Mouse (Mus musculus): ENCODE data around the gene Rxra. TPM values are rescaled to one million over a fixed set of nuclear protein-coding genes. Genes with fewer than 3 reads are reported as not detected.
A peak's percentile ranks its signal among the peaks of the same experiment; 100 is the strongest.

Rxra gene
- polyA plus RNA-seq, 1 experiment: 17.5 TPM

- H3K27me3 ChIP-seq (ENCODE audit: control insufficient read depth, insufficient read depth, low read length): no peaks in the 10 kb centered on the region
These were observed 15.0 kb downstream of the Rxra start for GRCm38 (mm10) chr2:27691139-27691720.

GRCm38 (mm10) chr2:27692608-27693007 lies 16.4 kb downstream of the Rxra start:
- 90% methylated on average over 3 of the region's 3 CpGs for WGBS
- Histone ChIP-seq H3K27me3 (ENCODE audit: control insufficient read depth, insufficient read depth, low read length) (no peaks in the 10 kb centered on the region), H3K27ac (ENCODE audit: insufficient read depth, low read length) (no peak overlapping the region), H3K4me1 (ENCODE audit: control insufficient read depth, insufficient read depth, low read length) (peaks cover 9% of the 10 kb centered on the region; the same call in 1 of the 2 replicates), H3K4me3 (replicated peaks; ENCODE audit: insufficient read depth, low read depth, low read length) (no peak overlapping the region)
- TF ChIP-seq POLR2A (IDR thresholded peaks at IDR 0.05; ENCODE audit: borderline replicate concordance, insufficient read depth, low read length): no peak
- TF ChIP-seq CTCF (IDR thresholded peaks at IDR 0.05; ENCODE audit: borderline replicate concordance, insufficient read depth, low read depth, low read length): no peak
- no peak for DNase-seq

More at GRCm38 (mm10) chr2:27691139-27691720, 15.0 kb downstream of the Rxra start:
- H3K4me1 ChIP-seq (ENCODE audit: control insufficient read depth, insufficient read depth, low read length): peaks cover 9% of the 10 kb centered on the region
- H3K4me3 ChIP-seq (replicated peaks; ENCODE audit: insufficient read depth, low read depth, low read length): no peak overlapping the region
- no peak for TF ChIP-seq CTCF (IDR thresholded peaks at IDR 0.05; ENCODE audit: borderline replicate concordance, insufficient read depth, low read depth, low read length)
- no peak for TF ChIP-seq POLR2A (IDR thresholded peaks at IDR 0.05; ENCODE audit: borderline replicate concordance, insufficient read depth, low read length)
- no peak overlapping the region for H3K27ac ChIP-seq (ENCODE audit: insufficient read depth, low read length)
- DNase-seq: no peak
- WGBS: 81% methylated on average over 14 of the region's 14 CpGs

GRCm38 (mm10) chr2:27693684-27694083 lies 17.4 kb downstream of the Rxra start:
- H3K4me3 ChIP-seq (replicated peaks; ENCODE audit: insufficient read depth, low read depth, low read length): no peak overlapping the region
- H3K4me1 ChIP-seq (ENCODE audit: control insufficient read depth, insufficient read depth, low read length): peaks cover 7% of the 10 kb centered on the region; the same call in 1 of the 2 replicates
- TF ChIP-seq CTCF (IDR thresholded peaks at IDR 0.05; ENCODE audit: borderline replicate concordance, insufficient read depth, low read depth, low read length) (no peak), POLR2A (IDR thresholded peaks at IDR 0.05; ENCODE audit: borderline replicate concordance, insufficient read depth, low read length) (no peak)
- DNase-seq: no peak
- no peak overlapping the region for H3K27ac ChIP-seq (ENCODE audit: insufficient read depth, low read length)
- H3K27me3 ChIP-seq (ENCODE audit: control insufficient read depth, insufficient read depth, low read length): no peaks in the 10 kb centered on the region
- 97% methylated on average over 6 of the region's 6 CpGs for WGBS

GRCm38 (mm10) chr2:27699574-27699973 lies 23.3 kb downstream of the Rxra start:
- no peak overlapping the region for H3K4me3 ChIP-seq (replicated peaks; ENCODE audit: insufficient read depth, low read depth, low read length)
- H3K27me3 ChIP-seq (ENCODE audit: control insufficient read depth, insufficient read depth, low read length): no peaks in the 10 kb centered on the region
- 3% methylated on average over 7 of the region's 7 CpGs for WGBS
- peak; percentile 79 to 85 for DNase-seq
- H3K27ac ChIP-seq (ENCODE audit: insufficient read depth, low read length): no peak overlapping the region
- peaks cover 19% of the 10 kb centered on the region for H3K4me1 ChIP-seq (ENCODE audit: control insufficient read depth, insufficient read depth, low read length)
- TF ChIP-seq CTCF (IDR thresholded peaks at IDR 0.05; ENCODE audit: borderline replicate concordance, insufficient read depth, low read depth, low read length) (no peak; the same call in 1 of the 2 replicates), POLR2A (IDR thresholded peaks at IDR 0.05; ENCODE audit: borderline replicate concordance, insufficient read depth, low read length) (no peak)

GRCm38 (mm10) chr2:27702283-27702682 lies 26.0 kb downstream of the Rxra start:
- H3K27me3 ChIP-seq (ENCODE audit: control insufficient read depth, insufficient read depth, low read length): no peaks in the 10 kb centered on the region
- no peak for TF ChIP-seq CTCF (IDR thresholded peaks at IDR 0.05; ENCODE audit: borderline replicate concordance, insufficient read depth, low read depth, low read length)
- TF ChIP-seq POLR2A (IDR thresholded peaks at IDR 0.05; ENCODE audit: borderline replicate concordance, insufficient read depth, low read length): no peak
- H3K4me3 ChIP-seq (replicated peaks; ENCODE audit: insufficient read depth, low read depth, low read length): no peak overlapping the region
- H3K27ac ChIP-seq (ENCODE audit: insufficient read depth, low read length): no peak overlapping the region
- 90% methylated on average over 3 of the region's 3 CpGs for WGBS
- peaks cover 19% of the 10 kb centered on the region for H3K4me1 ChIP-seq (ENCODE audit: control insufficient read depth, insufficient read depth, low read length)
- DNase-seq: no peak

- Histone ChIP-seq H3K27me3 (ENCODE audit: control insufficient read depth, insufficient read depth, low read length) (no peaks in the 10 kb centered on the region), H3K4me3 (replicated peaks; ENCODE audit: insufficient read depth, low read depth, low read length) (no peak overlapping the region), H3K27ac (ENCODE audit: insufficient read depth, low read length) (no peak overlapping the region), H3K4me1 (ENCODE audit: control insufficient read depth, insufficient read depth, low read length) (peaks cover 19% of the 10 kb centered on the region)
- WGBS: 90% methylated on average over 10 of the region's 10 CpGs
- no peak for DNase-seq
- TF ChIP-seq CTCF (IDR thresholded peaks at IDR 0.05; ENCODE audit: borderline replicate concordance, insufficient read depth, low read depth, low read length) (no peak), POLR2A (IDR thresholded peaks at IDR 0.05; ENCODE audit: borderline replicate concordance, insufficient read depth, low read length) (no peak)
These were observed 26.8 kb downstream of the Rxra start for GRCm38 (mm10) chr2:27702904-27703666.

GRCm38 (mm10) chr2:27703852-27704640 lies 27.8 kb downstream of the Rxra start:
- 81% methylated on average over 9 of the region's 9 CpGs for WGBS
- Histone ChIP-seq H3K4me1 (ENCODE audit: control insufficient read depth, insufficient read depth, low read length) (peaks cover 18% of the 10 kb centered on the region), H3K4me3 (replicated peaks; ENCODE audit: insufficient read depth, low read depth, low read length) (no peak overlapping the region), H3K27me3 (ENCODE audit: control insufficient read depth, insufficient read depth, low read length) (no peaks in the 10 kb centered on the region), H3K27ac (ENCODE audit: insufficient read depth, low read length) (no peak overlapping the region)
- no peak for DNase-seq
- TF ChIP-seq CTCF (IDR thresholded peaks at IDR 0.05; ENCODE audit: borderline replicate concordance, insufficient read depth, low read depth, low read length): no peak
- TF ChIP-seq POLR2A (IDR thresholded peaks at IDR 0.05; ENCODE audit: borderline replicate concordance, insufficient read depth, low read length): no peak

Measured in cerebellum, adult 2 months (tissue).